Mouse (Mus musculus) CD4-positive, CD25-positive, alpha-beta regulatory T cell, adult 2 months (primary cell): ENCODE results near the gene Mlst8.
A peak's percentile ranks its signal among the peaks of the same experiment; 100 is the strongest.

ENCODE experiments used
- DNase-seq: peaks from one replicate; pipeline ENCODE4 v3.0.0-alpha.2; 2012; ENCODE audit warnings: low read depth, low spot score

Gene Mlst8

DNA sequence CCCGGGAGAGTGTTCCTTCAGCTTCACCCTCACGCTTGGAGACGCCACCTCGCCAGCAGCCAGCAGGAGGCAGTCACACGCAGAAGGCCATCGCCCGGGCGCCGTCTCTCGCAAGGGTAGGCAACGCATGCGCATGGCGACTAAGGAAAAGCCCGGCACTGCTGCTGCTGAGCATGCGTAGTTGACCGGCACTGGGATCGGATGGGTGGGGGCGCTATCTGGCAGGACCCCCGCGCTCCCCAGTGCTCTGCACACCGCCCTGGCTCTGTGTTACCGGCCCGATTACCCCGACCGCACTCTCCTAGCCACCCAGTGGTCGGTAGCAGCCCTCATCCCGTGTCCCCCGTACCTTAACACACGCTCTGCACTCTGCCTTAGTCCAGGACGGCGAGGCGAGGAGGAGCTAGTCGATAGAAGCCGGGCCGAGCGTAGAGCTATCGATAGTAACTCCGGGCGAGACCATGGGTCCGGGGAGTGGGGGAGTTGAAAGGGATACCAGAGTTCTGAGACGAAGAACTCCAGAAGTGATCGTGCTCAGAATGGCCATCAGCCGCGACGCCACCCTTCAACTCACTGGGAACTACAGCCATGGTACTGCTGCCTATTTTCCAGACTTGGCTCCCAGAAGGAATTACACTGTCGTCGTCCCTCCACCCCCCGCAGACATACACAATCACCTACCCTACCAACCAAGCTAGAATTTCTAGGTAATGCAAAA, at the start of gene Mlst8:
Gene Mlst8 (minus strand): TSS at position 416 of the 718 bp plus-strand sequence.
- DNase-seq, result peak; percentile 98

DNA sequence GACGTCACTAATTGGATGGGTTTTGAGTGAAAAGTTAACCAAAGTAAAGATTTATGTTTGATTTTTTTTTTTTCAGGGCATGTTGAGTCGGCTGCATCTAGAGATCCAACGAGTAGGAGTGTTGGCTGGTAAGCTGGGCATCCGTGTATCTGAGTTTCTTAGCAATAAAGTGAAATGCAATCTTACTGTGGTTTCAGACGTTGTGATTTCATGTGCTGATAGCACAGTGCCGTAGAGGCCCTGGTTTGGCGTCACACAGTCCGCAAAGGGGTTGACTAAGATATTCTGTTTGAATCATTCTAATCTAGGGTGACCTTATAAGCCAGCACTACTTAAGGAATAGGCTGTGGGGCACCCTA, 49.7 kb upstream of the Mlst8 start:
- peak; percentile 75 for DNase-seq

GRCm38 (mm10) chr17:24527723-24528559, 49.1 kb upstream of the Mlst8 start, which contains the start of gene Traf7:
Gene Traf7, minus strand, starts transcription at chr17:24527938.
- peak; percentile 97 for DNase-seq

DNA sequence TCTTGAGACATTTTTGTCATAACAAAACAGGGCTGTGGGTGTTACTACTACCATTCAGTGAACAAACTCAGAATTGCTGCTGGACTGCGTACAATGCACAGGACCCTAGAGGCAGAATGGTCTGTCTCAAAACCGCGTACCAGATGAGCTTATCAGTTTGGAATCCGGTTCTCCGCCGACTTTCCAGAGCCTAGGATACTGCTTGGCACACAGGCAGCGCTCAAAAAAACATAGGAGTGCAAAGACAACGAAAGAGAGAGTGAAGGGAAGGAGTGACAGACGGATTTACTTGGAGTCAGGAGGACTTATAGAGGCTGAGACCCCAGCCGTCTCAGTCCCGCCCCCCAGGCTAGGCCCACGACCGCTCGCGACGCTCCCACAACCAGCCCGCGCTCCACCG, 48.4 kb upstream of the Mlst8 start:
- peak; percentile 21 for DNase-seq

- no peak for DNase-seq
Observed at GRCm38 (mm10) chr17:24524734-24525133, 45.9 kb upstream of the Mlst8 start.

- no peak for DNase-seq
Observed at GRCm38 (mm10) chr17:24520450-24520849, 41.6 kb upstream of the Mlst8 start.

DNA sequence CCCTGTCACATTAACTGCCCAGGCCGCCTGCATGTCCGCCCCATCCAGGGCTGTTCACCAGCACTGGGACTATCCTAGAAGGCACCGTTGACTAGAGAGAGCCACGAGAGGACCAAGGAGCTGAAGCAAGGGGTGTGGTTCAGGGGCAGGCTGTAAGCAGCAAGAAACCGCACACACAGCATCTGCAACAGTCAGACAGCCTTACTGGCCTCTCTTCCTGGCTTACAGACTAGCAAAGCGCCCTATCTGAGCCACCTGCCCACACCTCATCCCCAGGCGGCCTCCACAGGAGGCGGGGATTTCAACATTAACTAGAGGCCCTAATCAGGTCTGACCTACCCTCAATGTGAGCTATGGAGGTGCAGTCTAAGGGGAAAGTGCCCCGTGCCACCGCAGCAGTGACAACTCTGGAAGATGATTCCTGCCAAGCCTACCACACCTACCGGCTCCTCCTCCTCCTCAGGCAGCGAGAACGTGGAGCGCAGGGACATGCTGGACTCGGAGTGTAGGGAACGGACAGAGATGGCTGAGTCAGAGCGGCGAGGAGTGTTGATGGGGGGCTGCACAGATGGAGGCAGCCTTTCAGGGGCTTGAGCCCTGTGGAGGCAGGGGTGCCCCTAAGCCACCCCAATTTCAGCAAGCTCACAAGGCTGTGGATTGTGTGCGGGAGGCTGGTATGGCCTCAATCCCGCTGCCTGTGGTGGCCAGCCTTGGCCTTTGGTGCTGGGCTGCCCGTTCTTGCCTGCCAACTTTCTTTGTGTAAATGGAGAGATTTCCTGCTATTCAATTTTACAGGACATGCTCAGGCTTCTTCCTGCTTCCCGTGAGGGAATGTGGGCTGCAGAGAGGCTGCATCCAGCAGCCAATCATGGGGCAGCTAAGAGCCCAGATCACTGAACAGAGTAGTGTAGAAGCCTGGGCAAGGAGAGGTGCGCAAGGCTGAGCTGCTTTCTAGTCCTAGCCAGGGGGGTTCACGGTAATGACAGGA, 35.7 kb upstream of the Mlst8 start:
- DNase-seq, result no peak

DNA sequence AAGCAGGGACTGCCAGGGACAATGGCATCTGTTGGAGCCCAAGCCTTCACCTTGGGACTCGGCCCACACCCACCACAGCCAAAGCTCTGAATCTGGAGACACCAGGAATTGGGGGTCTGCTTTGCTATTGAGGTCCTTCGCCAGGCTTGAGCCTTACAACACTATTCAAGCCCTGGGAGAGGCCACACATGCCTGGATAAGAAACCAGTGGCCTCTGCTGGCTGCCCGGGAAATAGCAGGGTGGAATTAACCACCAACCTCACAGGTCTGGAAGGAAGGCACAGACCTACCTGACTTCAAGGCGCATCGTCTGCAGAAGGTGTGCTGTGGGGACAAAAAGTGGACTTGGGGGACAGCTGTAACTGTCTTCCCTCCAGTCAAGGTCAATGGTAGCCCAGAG, 34.7 kb upstream of the Mlst8 start:
- peak; percentile 32 for DNase-seq

DNA sequence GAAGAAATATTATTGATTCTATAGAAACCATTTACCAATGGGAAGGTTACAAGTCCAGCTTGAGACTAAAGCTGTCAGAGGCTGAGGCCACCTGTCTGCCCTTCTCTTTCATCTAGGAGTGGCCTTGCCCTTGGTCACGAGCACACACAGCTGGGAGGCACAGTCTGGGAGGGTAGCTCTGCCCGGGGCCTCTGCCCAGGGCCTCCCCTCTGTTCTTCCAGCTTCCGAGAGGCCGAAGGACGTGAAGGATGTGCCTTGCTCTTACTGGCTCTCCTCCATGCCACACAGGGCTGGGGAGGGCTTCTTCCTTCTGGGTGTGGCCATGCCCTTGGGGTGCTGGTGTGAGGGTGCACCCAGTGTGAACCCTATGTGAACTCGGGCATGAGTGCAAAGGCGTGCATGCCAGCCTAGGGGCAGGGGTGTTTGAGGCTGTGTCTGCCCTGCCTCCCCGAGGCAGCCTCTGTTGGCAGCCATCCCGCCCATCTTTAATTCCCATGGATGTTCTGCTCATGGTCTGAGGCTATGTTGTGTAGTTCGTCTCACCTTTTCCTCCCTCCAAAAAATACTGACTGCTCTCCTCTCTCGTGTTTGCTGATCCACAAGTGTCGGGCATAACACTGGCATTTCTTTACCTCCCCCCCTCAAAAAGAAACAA, 29.1 kb upstream of the Mlst8 start:
- no peak for DNase-seq

- no peak for DNase-seq
Observed at GRCm38 (mm10) chr17:24507129-24507664, 28.3 kb upstream of the Mlst8 start.

- DNase-seq, result no peak
Observed at GRCm38 (mm10) chr17:24506332-24507070, 27.6 kb upstream of the Mlst8 start.

DNA sequence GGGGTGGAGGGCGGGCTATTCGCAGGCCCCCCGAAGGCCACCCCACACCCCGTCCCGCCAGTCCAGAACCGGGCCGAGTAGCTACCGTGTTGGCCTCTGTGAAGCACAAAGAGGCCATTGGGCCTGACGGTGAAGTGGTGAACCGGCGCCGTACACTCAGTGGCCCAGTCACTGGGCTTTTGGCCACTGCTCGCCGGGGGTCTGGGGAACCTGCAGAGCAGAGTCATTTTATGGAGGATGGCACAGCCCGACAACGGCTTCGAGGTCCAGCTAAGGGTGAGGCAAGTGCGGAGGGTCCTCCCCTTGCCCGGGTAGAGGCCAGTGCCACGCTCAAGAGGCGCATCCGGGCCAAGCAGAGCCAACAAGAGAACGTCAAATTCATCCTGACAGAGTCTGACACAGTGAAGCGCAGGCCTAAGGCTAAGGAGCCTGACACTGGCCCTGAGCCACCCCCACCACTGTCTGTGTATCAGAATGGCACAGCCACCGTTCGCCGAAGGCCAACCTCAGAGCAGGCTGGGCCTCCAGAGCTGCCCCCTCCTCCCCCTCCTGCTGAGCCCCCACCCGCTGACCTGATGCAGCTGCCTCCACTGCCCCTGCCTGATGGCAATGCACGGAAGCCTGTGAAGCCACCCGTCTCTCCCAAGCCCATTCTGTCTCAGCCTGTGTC, 26.5 kb upstream of the Mlst8 start:
- no peak for DNase-seq

DNA sequence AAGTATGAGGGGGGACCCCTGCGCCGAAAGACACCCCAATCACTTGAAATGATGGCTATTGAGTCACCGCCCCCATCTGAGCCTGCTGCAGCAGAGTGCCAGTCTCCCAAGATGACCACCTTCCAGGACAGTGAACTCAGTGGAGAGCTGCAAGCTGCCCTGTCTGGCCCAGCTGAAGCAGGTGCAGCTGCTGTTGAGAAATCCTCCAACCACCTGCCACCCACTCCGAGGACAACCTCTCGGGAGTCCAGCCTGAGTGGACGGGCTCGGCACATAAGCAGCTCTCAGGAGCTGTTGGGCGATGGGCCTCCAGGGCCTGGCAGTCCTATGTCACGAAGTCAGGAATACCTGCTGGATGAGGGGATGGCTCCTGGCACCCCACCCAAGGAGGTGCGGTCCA, 25.2 kb upstream of the Mlst8 start:
- DNase-seq, result no peak

DNA sequence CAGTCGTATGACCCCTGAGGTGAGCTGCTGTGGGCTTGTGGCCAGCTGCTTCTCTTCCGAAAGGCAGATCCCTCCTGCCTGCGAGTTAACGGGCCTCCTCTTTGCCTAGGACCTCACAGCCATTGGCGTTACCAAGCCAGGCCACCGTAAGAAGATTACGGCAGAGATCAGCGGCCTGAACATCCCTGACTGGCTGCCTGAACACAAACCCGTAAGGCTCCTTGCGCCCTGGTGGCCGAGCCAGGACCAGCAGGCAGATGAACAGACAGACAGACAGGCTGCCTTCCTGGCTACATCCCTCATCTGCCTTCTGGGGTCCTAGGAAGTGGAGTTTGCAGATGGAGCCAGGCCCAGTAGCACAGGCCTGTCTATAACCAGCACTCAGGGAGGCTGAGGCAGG, 23.3 kb upstream of the Mlst8 start:
- DNase-seq, result peak; percentile 29

DNA sequence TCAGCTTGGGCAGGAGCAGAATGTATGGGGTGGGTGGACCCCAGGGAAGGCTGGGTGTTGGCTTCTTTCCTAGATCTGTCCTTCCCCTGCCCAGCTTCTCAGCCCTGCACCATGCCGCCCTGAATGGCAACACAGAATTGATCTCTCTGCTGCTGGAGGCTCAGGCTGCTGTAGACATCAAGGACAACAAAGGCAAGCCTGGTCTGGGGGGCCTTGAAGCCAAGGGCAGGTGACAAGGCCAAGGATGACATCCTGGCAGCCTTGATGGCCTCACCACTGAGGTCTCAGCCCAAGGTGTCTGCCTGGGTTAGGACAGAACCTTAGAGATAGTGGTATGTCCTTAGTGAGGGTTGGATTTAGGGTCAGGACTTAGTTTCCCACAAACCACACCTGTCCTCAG, 17.1 kb upstream of the Mlst8 start:
- DNase-seq, result no peak

DNA sequence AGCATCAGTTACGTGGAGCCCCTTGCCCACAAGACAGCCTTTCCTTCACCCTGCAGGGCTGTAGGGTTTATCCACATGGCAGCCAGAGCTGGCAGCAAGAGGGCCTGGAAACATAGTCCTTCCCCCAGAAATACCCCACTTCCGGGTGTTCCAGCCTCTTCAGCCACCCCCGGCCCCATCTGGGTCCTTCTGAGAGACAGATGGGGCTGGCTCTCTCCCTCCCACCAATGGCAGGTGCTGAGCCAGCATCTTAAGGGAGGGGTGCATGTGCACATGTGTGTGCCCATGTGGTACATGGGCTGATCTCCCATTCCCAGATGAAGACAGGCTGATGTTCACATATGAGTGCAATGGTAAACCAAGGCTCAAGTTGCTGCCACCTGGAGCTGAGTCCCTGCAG, 16.6 kb upstream of the Mlst8 start:
- DNase-seq, result no peak

GRCm38 (mm10) chr17:24494627-24495335, 15.9 kb upstream of the Mlst8 start:
- DNase-seq, result peak; percentile 72

DNA sequence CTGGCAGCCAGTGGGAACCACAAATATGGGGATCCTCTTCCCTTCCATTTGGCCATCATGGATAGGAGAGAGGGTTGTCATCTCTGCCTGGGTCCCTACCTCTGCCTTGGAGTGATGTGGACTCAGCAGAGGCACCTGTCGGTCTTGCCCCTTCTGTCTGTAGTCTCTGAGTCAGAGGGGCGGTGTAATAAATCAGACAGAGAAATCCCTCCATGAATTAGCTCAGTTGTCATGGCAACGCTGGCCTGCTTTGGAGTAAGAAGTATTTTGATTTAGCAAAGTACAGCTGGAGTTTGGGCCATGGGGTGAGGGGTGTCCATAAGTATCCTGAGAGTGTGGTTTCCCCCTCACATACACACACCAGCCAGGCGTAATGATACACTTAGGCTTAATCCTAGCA, 11.5 kb upstream of the Mlst8 start:
- DNase-seq, result no peak
